Mouse (Mus musculus): ENCODE measurements around the gene Pcbp2.

DNA sequence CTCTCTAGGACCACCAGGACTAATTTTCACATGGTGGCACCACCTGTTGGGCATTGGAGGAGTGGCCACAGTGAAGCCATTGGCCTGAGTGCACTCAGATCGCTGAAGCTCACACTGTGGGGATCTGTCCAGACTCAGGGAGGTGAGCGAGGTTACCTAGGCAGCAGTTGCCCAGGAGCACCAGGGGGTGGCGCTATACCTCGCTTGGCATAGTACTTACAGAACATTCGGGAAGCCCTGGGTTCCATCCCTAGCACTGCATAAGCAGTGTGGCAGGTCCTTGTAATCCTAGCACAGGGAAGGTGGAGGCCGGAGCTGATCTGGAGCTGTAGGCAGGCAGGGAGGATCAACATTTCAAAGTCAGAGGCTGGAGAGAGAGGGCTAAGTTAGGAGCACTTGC, 14.3 kb upstream of the Pcbp2 start:
- TF ChIP-seq CTCF (IDR thresholded peaks at IDR 0.05), result peak; percentile 63
- no peak for TF ChIP-seq EP300 (IDR thresholded peaks at IDR 0.05)

All from lung, postnatal 0 days (tissue).